Mouse (Mus musculus) megakaryocyte progenitor cell, adult 5-6 weeks (primary cell): ENCODE results near the gene Atp6v0b. TPM values are rescaled to one million over a fixed set of nuclear protein-coding genes. Genes with fewer than 3 reads are reported as not detected.

Experiments
- ATAC-seq: replicated peaks from 2 replicates; pipeline ENCODE4 v1.8.0; 2016; ENCODE audit warnings: mild to moderate bottlenecking, moderate TSS enrichment, inconsistent platforms; ENCODE audit not compliant: poor library complexity
- total RNA-seq, 2 experiments: library from RNA; stranded (forward) in 1 of 2; stranded (reverse) in 1 of 2; fragments of 157-497, 149-512 nt in 1 of 2; fragments of 200-1000 nt in 1 of 2; gene quantifications; 2 replicates each; pipeline versions ENCODE4 v1.2.3 to v1.2.4; 2015 to 2017

The Atp6v0b gene
- total RNA-seq, 2 experiments from 2014 or later: 150 to 308 TPM

DNA sequence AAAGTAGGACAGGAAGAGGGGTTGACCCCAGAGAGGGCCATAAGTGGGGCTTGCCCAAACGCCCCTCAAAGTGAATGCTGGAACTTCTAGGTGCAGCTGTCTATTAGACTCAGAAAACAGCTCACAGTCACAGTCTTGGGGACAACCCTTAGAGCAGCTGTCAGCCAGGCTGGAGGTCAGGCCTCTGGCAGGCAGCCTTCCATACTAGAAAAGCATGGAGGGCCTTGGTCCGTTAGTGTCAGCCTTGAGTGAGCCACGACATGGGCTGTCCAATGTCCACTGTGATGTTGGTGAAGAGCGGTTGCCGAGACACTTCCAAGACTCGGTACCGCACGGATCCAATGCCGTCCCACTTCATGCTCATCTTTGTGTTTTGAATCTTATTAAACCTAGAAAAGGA, 13.5 kb downstream of the Atp6v0b start:
- ATAC-seq: no peak

DNA sequence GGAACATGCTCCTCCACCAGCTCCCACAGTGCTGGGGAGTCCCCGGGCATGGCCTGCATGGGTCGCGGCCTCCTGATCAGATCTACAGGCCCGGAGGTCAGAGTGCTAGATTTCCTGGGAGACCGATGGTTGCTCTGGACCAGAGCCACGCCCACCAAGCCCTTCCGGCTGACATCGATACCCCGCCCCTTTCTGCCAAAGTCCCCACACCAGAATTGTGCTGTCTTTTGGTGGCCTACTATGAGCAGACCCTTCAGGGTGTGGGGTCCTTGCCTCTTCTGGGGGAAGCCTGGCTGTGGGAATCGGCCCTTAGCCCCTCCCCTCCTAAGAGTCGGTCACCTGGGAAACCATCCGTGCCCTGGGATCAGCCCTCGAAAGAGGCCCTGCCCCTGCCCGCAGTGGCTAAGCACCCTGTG, 14.7 kb downstream of the Atp6v0b start, which contains the start of gene Ccdc24:
Ccdc24 (minus strand) TSS at position 87 of the 416 bp plus-strand sequence.
- ATAC-seq: no peak

- no peak for ATAC-seq
These were observed 15.3 kb downstream of the Atp6v0b start for GRCm38 (mm10) chr4:117871787-117872186.

DNA sequence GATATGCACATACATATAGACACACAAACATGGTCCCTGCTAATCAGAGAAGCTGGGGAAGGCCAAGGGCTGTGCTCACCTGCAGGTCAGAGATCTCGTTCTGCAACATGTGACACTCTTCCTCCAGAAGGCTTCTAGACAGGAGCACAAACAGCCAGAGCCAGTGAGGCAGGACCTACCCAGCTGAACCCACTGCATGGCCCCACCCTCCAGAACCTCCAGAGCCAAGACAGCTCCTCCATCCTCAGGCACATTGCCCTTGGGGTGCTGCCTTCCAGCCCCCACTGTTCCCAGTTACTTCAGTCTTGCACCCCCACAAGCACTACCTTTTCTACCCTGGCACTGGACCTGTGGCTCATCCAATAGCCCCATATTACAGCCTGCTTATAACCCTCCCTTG, 16.7 kb downstream of the Atp6v0b start:
- ATAC-seq: no peak

- ATAC-seq: no peak
These were observed 17.8 kb downstream of the Atp6v0b start for GRCm38 (mm10) chr4:117869317-117869716.

GRCm38 (mm10) chr4:117867823-117868222, 19.3 kb downstream of the Atp6v0b start:
- peak; percentile 59 for ATAC-seq

GRCm38 (mm10) chr4:117867000-117867399, 20.1 kb downstream of the Atp6v0b start:
- peak; percentile 49 for ATAC-seq

GRCm38 (mm10) chr4:117866083-117866482, 21.1 kb downstream of the Atp6v0b start:
- peak; percentile 53 for ATAC-seq

DNA sequence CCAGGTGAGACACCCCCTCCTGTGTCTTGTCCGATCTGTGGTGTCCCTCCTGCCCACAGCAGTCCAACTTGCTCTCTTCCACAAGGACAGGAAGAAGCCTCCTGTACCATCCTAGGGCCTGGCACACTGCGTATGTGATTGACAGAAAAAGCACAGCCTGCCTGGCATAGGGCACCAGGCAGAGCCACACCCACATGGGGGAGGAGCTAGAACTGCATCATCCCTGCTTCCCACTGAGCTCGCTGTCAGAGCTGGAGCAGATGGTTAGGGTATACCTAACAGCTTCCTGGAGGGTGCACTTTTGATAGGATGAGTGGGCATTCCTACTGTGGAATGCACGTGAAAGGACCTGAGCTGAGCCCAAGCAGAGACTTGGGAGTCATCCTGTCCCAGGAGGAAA, 24.3 kb downstream of the Atp6v0b start:
- peak; percentile 40 for ATAC-seq

DNA sequence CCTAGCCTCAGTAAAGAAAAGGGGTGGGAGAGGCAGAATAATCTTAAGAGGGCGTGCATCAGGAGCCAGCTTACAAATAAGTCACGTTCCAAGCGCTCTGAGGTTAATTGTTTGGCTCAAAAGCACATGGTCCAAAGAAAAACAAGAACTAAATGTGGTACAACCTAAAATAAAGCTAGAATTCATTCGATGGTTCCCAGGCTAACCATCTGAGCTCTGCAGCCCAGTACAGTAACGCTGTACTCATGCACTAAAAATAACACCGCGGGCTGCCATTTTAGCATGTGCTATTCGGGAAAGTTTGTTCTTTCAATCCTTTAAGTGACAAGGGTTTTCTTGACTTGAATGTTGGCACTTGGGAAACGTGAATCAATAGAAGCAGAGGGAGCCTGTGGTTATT, 26.6 kb downstream of the Atp6v0b start:
- ATAC-seq: no peak

DNA sequence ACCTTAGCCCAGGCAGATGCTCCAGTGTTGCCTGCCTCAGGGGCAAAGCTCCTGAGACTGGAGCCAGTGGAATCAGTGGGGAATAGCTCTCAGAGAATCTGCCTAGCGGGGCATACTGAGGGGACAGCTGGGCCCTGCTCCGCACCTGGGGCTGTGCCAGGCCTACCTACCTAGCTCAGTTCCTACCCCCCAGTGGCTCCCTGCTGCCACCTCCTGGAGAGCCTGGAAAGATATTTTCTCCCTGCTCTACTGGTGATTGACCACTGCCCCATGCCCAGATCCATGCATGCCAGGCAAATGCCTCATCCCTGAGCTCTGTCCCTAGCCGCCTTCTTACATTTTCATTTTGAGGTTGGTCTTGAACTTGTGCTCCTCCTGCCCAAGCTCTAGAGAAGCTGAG, 28.3 kb downstream of the Atp6v0b start:
- ATAC-seq: peak; percentile 59

DNA sequence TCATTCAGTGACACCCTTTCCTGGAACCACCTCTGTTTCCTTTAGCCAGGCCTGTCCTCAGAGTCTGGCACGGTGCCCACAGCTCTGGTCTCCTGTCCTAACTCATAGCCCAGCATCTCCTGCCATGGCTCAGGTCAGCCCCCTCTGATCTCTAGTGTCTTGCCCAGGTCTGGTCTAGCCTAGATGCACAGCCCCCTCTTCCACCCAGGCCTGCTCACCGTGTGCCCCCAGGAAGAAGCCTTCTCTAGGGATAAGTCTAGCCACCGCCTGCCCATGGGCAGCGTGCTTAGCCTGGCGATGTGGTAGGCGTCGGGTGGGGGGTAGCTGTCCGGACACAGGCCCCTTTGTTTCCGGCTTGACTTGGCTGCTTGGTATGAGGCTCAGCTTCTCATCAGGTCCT, 32.0 kb downstream of the Atp6v0b start:
- ATAC-seq: no peak

- no peak for ATAC-seq
These were observed 34.8 kb downstream of the Atp6v0b start for GRCm38 (mm10) chr4:117852152-117852868.

DNA sequence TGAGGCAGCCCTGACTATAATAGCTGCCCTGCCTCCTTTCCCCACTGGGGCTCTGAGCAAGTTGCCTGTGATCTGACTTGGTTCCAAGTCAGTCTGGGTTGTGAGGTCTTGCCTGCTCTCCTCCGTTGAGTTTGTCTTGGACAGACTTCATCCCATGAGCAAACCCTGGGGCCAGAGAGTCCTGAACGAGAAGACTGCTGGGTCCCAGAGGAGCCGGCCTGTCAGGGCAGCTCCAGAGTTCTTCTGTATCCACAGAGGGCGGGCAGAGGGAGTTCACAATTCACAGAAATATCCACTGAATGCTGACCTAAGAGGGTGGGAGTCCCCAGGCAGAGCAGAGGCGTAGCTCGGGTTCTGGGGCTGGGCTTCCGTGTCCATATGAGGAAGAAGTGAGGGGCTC, 36.3 kb downstream of the Atp6v0b start:
- ATAC-seq: no peak

- ATAC-seq: no peak
These were observed 37.0 kb downstream of the Atp6v0b start for GRCm38 (mm10) chr4:117850176-117850575.

GRCm38 (mm10) chr4:117849506-117849905, 37.6 kb downstream of the Atp6v0b start:
- ATAC-seq: no peak

GRCm38 (mm10) chr4:117849063-117849462, 38.1 kb downstream of the Atp6v0b start:
- ATAC-seq: no peak

DNA sequence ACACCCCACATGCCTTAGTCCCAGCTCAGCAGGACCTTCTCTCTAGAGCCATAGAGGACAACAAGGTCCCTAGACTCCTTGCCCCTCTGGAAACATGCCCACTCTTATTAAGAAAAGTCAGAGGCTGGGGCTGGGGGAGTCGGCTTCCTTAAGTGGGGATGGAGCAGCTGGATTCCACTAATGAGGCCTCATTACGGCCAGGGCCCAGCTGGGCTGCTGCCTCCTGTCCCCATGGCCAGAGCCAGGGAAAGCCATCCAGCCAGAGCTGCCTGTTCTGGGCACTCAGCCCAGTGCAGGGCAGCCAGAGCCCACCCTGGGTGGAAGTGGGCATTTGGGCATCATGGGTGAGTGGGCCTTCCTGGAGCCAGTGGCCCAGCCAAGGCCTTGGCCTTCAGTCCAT, 40.1 kb downstream of the Atp6v0b start:
- no peak for ATAC-seq

GRCm38 (mm10) chr4:117846261-117846660, 40.9 kb downstream of the Atp6v0b start:
- no peak for ATAC-seq

GRCm38 (mm10) chr4:117845316-117845715, 41.8 kb downstream of the Atp6v0b start:
- ATAC-seq: no peak

DNA sequence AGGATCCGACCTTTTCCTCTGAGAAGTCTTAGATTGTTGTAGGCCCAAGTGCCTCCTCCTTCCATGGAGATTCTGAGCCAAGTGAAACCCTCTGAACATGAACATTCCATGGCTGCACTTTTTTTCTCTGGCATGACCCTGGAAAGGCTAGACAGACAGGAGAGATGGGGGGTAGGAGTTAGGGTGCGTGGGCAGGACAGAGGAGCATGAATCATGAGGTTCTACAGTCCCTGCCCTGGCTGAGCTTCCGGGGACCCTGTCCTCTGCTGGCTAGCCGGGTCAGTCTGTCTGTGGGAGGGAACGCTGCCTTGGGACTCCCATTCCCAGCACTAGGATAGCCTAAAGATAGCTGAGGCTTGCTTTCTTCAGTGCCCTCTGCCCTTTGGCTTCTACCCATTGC, 42.7 kb downstream of the Atp6v0b start:
- no peak for ATAC-seq

- ATAC-seq: no peak
These were observed 44.0 kb downstream of the Atp6v0b start for GRCm38 (mm10) chr4:117843101-117843500.

- no peak for ATAC-seq
These were observed 45.6 kb downstream of the Atp6v0b start for GRCm38 (mm10) chr4:117841566-117841965.
